Mouse (Mus musculus) embryonic fibroblast, embryonic 13.5 days (primary cell): ENCODE measurements around the gene Serpina1d. TPM values are rescaled to one million over a fixed set of nuclear protein-coding genes. Genes with fewer than 3 reads are reported as not detected.
"Not testable (repeated sequence)": the region's sequence is repeated elsewhere in the genome, so short reads cannot be mapped to it uniquely, and the experiment has no call there.

Source experiments
- H3K27ac ChIP-seq: 2 replicates; pipeline ENCODE4 v1.5.1; 2012; ENCODE audit warnings: low read length, control low read depth, inconsistent platforms; ENCODE audit not compliant: insufficient read depth
- H3K4me1 ChIP-seq: 2 replicates; pipeline ENCODE4 v1.6.1; 2011; ENCODE audit warnings: low read length; ENCODE audit not compliant: control insufficient read depth, insufficient read depth
- H3K4me3 ChIP-seq: 2 replicates; pipeline ENCODE4 v1.5.1; 2011; ENCODE audit warnings: mild to moderate bottlenecking, control low read depth, low read length; ENCODE audit not compliant: insufficient read depth
- polyA plus RNA-seq: library from polyadenylated mRNA; stranded (reverse); fragments of >200 nt; gene quantifications from 2 replicates; pipeline ENCODE4 v1.2.4, GENCODE M21; 2011; ENCODE audit warnings: low read depth; ENCODE audit not compliant: missing spikeins, insufficient read length

Gene Serpina1d
- not detected in 2 replicates for polyA plus RNA-seq

DNA sequence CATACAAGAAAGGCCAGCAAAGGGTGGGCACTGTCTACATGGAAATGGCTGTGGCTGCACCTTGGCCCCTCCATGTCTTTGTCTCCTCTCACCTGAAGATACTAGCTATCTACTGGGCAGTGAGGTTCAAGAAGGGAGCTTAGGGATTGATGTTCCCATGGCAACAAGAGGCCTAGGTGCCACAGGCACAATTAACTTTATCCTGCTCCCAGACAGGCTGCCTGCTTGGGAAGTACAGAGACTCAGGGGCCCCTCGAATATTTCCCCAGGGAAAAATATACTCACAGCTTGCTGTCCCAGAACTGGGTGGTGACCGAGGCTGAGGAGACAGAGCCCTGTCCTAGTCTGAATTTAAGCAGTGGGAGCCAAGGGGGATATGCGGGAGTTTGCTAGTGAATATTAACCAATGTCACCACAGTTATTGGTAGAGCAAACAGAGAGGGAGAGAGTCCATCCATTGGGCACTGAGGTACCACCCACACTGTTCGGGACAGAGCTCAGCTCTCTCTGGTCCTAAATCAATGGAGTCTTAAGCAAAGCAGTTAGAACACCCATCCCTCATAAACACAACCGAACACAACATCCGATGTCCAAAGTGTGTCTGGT lies at the start of gene Serpina1d:
Serpina1d (minus strand) TSS at position 347 of the 606 bp plus-strand sequence.
- H3K4me1 ChIP-seq, H3K4me3 ChIP-seq, H3K27ac ChIP-seq: not testable (repeated sequence)

- not testable (repeated sequence) for H3K27ac ChIP-seq, H3K4me1 ChIP-seq, H3K4me3 ChIP-seq
Observed at GRCm38 (mm10) chr12:103770597-103770996, 2.8 kb downstream of the Serpina1d start.

- H3K4me3 ChIP-seq, H3K4me1 ChIP-seq, H3K27ac ChIP-seq: not testable (repeated sequence)
Observed at GRCm38 (mm10) chr12:103763083-103763482, 10.3 kb downstream of the Serpina1d start.

- not testable (repeated sequence) for H3K4me1 ChIP-seq, H3K27ac ChIP-seq, H3K4me3 ChIP-seq
Observed at GRCm38 (mm10) chr12:103760316-103760715, 13.1 kb downstream of the Serpina1d start.

DNA sequence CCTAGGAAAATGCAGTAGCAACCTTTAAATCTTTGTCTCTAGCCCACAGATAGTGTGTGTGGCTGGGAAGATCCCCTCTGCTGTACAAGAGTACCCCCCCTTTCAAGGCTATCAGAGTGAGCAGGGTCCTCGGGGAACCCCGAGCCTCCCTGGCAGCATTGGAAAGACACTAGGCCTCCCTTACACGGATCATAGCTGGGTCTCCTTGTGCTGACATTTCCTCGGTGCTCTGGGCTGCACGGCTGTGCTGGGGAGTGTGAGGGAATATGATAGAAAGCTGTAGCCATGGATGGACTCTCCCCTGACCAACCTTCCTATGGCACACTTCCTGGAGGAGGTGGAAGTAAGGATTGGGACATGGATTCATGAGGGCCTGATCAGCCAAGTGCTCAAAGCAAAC lies 27.4 kb downstream of the Serpina1d start:
- H3K27ac ChIP-seq, H3K4me3 ChIP-seq, H3K4me1 ChIP-seq: not testable (repeated sequence)

GRCm38 (mm10) chr12:103737791-103738580 lies 35.4 kb downstream of the Serpina1d start:
- not testable (repeated sequence) for H3K4me3 ChIP-seq, H3K4me1 ChIP-seq, H3K27ac ChIP-seq

DNA sequence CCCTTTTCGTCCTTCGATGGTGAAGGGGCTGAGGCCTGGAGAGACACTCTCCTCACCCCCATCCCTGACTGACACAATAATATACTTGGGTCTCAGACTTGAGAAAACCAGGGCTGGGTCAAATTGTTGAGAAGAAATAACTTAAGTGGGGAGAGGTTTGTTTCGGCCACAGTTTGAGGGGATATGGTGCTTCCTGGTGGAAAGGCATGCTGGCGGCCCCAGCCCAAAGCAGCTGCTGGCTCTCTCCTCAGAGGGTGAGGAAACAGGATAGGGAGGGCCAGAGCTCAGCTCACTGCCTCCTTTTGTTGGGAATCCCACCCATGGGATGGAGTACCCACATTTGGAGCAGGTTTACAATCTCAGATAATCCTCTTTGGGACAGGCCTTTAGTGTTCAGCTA lies 37.8 kb downstream of the Serpina1d start:
- H3K27ac ChIP-seq, H3K4me1 ChIP-seq, H3K4me3 ChIP-seq: not testable (repeated sequence)

DNA sequence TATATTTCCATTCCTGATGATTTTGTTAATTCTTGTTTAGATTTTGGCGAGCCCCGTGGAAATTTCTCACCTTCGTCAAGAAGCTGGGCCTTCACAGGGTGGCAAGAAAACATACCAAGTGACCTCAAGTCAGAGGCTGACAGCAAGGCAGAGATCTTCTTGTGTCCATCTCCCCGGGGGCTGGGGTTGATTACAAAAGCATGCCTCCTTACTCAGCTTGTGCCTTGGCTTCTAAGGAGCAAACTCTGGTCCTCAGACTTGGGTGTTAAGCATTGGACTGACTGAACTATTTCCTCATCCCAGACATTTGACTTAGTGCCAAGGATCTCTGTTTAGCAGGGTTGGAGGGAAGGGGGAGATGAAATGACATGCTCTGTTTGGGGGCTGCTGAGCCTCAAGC lies 38.3 kb downstream of the Serpina1d start:
- not testable (repeated sequence) for H3K27ac ChIP-seq, H3K4me3 ChIP-seq, H3K4me1 ChIP-seq

Other genes starting within 250 kb of the Serpina1d start
- gene Ppp4r4, start 241.3 kb downstream of the Serpina1d start, polyA plus RNA-seq = 0.92 and 4.2 TPM in 2 replicates
- not detected in 2 replicates for gene Serpina10, start 142.1 kb downstream of the Serpina1d start, polyA plus RNA-seq
- 0.54 TPM in 1 of 2 replicates, not detected in the other for gene Serpina6, start 116.4 kb downstream of the Serpina1d start, polyA plus RNA-seq
- not detected in 2 replicates for gene Serpina16, start 97.5 kb downstream of the Serpina1d start, polyA plus RNA-seq
- gene Serpina1f, start 78.1 kb downstream of the Serpina1d start, polyA plus RNA-seq = not detected in 2 replicates
- not detected in 2 replicates for gene Serpina1b, start 56.8 kb upstream of the Serpina1d start, polyA plus RNA-seq
- not detected in 2 replicates for gene Serpina1a, start 90.0 kb upstream of the Serpina1d start, polyA plus RNA-seq
- gene Serpina1c, start 131.3 kb upstream of the Serpina1d start, polyA plus RNA-seq = not detected in 2 replicates
- gene Serpina1e, start 185.4 kb upstream of the Serpina1d start, polyA plus RNA-seq = not detected in 2 replicates
- not detected in 2 replicates for gene Serpina11, start 216.4 kb upstream of the Serpina1d start, polyA plus RNA-seq
- gene Serpina9, start 240.2 kb upstream of the Serpina1d start, polyA plus RNA-seq = not detected in 2 replicates